Mouse (Mus musculus) forebrain, embryonic 11.5 days (tissue): ENCODE measurements around the gene Olfr65. TPM values are rescaled to one million over a fixed set of nuclear protein-coding genes. Genes with fewer than 3 reads are reported as not detected.

Source experiments
- ATAC-seq: fragments of 200-750 bp; cut with Nextera tagmentation; replicated peaks from 2 replicates; pipeline ENCODE4 v1.8.0; 2017; ENCODE audit warnings: moderate TSS enrichment; ENCODE audit not compliant: low FRiP score
- DNase-seq: peaks from one replicate; pipeline ENCODE4 v3.0.0-alpha.2; 2017; ENCODE audit warnings: low spot score
- H3K27ac ChIP-seq: fragments of 300-500 bp; sonication (generic); 2 replicates; pipeline ENCODE4 v1.5.1; 2014; ENCODE audit warnings: low read depth, low read length
- H3K27me3 ChIP-seq: fragments of 300-500 bp; sonication (generic); 2 replicates; pipeline ENCODE4 v1.6.1; 2014; ENCODE audit warnings: mild to moderate bottlenecking, low read length, mixed read lengths; ENCODE audit not compliant: control insufficient read depth, insufficient read depth
- H3K36me3 ChIP-seq: fragments of 300-500 bp; sonication (generic); 2 replicates; pipeline ENCODE4 v1.6.1; 2014; ENCODE audit warnings: mild to moderate bottlenecking, low read length, moderate library complexity, mixed read lengths; ENCODE audit not compliant: control insufficient read depth, insufficient read depth
- H3K4me1 ChIP-seq: fragments of 300-500 bp; sonication (generic); replicated peaks from 2 replicates; pipeline ENCODE4 v1.6.1; 2014; ENCODE audit warnings: low read length, mixed read lengths; ENCODE audit not compliant: control insufficient read depth, insufficient read depth
- H3K4me2 ChIP-seq: fragments of 300-500 bp; sonication (generic); 2 replicates; pipeline ENCODE4 v1.6.1; 2014; ENCODE audit warnings: low read depth, mild to moderate bottlenecking, low read length, moderate library complexity, mixed read lengths; ENCODE audit not compliant: severe bottlenecking
- H3K4me3 ChIP-seq: fragments of 300-500 bp; sonication (generic); 2 replicates; pipeline ENCODE4 v1.5.1; 2014; ENCODE audit warnings: low read depth, low read length
- H3K9ac ChIP-seq: fragments of 300-500 bp; sonication (generic); 2 replicates; pipeline ENCODE4 v1.6.1; 2014; ENCODE audit warnings: low read length
- H3K9me3 ChIP-seq: fragments of 300-500 bp; sonication (generic); 2 replicates; pipeline ENCODE4 v1.6.1; 2016; ENCODE audit warnings: low read length, mixed read lengths; ENCODE audit not compliant: control insufficient read depth
- polyA plus RNA-seq: library from polyadenylated mRNA; unstranded; fragments of >200 nt; fragmentation: Nextera tagmentation; extraction: Ambion mirVana; gene quantifications from 2 replicates; pipeline ENCODE4 v1.2.1, GENCODE M21; 2014

Gene Olfr65
- polyA plus RNA-seq, 1 experiment from 2014 or later: not detected

GRCm38 (mm10) chr7:103944137-103944536 lies 40.9 kb downstream of the Olfr65 start, which contains the start of gene Olfr633:
Olfr633 (plus strand) TSS chr7:103944437.
- no peaks in the 10 kb centered on the region for H3K27me3 ChIP-seq
- H3K4me1 ChIP-seq: no peaks in the 10 kb centered on the region
- no peak within 1 kb of the TSS for H3K4me3 ChIP-seq
- no peak within 1 kb of the TSS for H3K4me2 ChIP-seq
- no peaks in the 10 kb centered on the region for H3K9me3 ChIP-seq
- H3K36me3 ChIP-seq: no peaks in the 10 kb centered on the region
- H3K27ac ChIP-seq: no peak within 1 kb of the TSS
- DNase-seq (no peak), ATAC-seq (no peak)
- no peak within 1 kb of the TSS for H3K9ac ChIP-seq

Other genes starting within 250 kb of the Olfr65 start
- gene Olfr623, start 239.8 kb upstream of the Olfr65 start, polyA plus RNA-seq: not detected in 2 replicates
- gene Olfr624, start 232.3 kb upstream of the Olfr65 start, polyA plus RNA-seq: not detected in 2 replicates
- not detected in 2 replicates for gene Olfr625-ps1, start 220.8 kb upstream of the Olfr65 start, polyA plus RNA-seq
- gene Olfr243, start 188.8 kb upstream of the Olfr65 start, polyA plus RNA-seq: not detected in 2 replicates
- gene Olfr628, start 173.1 kb upstream of the Olfr65 start, polyA plus RNA-seq: not detected in 2 replicates
- gene Olfr629, start 158.5 kb upstream of the Olfr65 start, polyA plus RNA-seq: not detected in 2 replicates
- gene Olfr630, start 146.2 kb upstream of the Olfr65 start, polyA plus RNA-seq: not detected in 2 replicates
- gene Olfr69, start 131.9 kb upstream of the Olfr65 start, polyA plus RNA-seq: not detected in 2 replicates
- gene Olfr68, start 123.8 kb upstream of the Olfr65 start, polyA plus RNA-seq: not detected in 2 replicates
- not detected in 2 replicates for gene Olfr67, start 111.7 kb upstream of the Olfr65 start, polyA plus RNA-seq
- 770 and 789 TPM in 2 replicates for gene Hbb-bt, start 89.5 kb upstream of the Olfr65 start, polyA plus RNA-seq
- gene Hbb-bs, start 75.4 kb upstream of the Olfr65 start, polyA plus RNA-seq: 254 and 256 TPM in 2 replicates
- not detected in 2 replicates for gene Hbb-bh2, start 63.0 kb upstream of the Olfr65 start, polyA plus RNA-seq
- gene Hbb-bh1, start 60.3 kb upstream of the Olfr65 start, polyA plus RNA-seq: 2,356 and 2,804 TPM in 2 replicates
- gene Hbb-y, start 50.3 kb upstream of the Olfr65 start, polyA plus RNA-seq: 10,747 and 11,615 TPM in 2 replicates
- not detected in 2 replicates for gene Olfr66, start 17.2 kb upstream of the Olfr65 start, polyA plus RNA-seq
- gene Olfr64, start 9.0 kb upstream of the Olfr65 start, polyA plus RNA-seq: not detected in 2 replicates
- gene Olfr631, start 25.3 kb downstream of the Olfr65 start, polyA plus RNA-seq: not detected in 2 replicates
- 0.12 TPM in 1 of 2 replicates, not detected in the other for gene Olfr632, start 30.9 kb downstream of the Olfr65 start, polyA plus RNA-seq
- not detected in 2 replicates for gene Olfr633, start 41.0 kb downstream of the Olfr65 start, polyA plus RNA-seq
- 0.03 TPM in 1 of 2 replicates, not detected in the other for gene Olfr635, start 67.7 kb downstream of the Olfr65 start, polyA plus RNA-seq
- not detected in 2 replicates for gene Olfr638, start 95.3 kb downstream of the Olfr65 start, polyA plus RNA-seq
- gene Olfr639, start 113.8 kb downstream of the Olfr65 start, polyA plus RNA-seq: 0.04 TPM in 2 replicates
- gene Olfr640, start 122.1 kb downstream of the Olfr65 start, polyA plus RNA-seq: not detected in 2 replicates
- gene Olfr641, start 132.0 kb downstream of the Olfr65 start, polyA plus RNA-seq: not detected in 2 replicates
- gene Olfr642, start 149.2 kb downstream of the Olfr65 start, polyA plus RNA-seq: not detected in 2 replicates
- not detected in 2 replicates for gene 4930516K23Rik, start 158.0 kb downstream of the Olfr65 start, polyA plus RNA-seq
- not detected in 2 replicates for gene Olfr644, start 168.4 kb downstream of the Olfr65 start, polyA plus RNA-seq
- gene Olfr645, start 182.0 kb downstream of the Olfr65 start, polyA plus RNA-seq: not detected in 2 replicates
- not detected in 2 replicates for gene Olfr646, start 201.4 kb downstream of the Olfr65 start, polyA plus RNA-seq
- not detected in 2 replicates for gene Ubqln5, start 226.3 kb downstream of the Olfr65 start, polyA plus RNA-seq
- not detected in 2 replicates for gene Olfr643, start 233.9 kb downstream of the Olfr65 start, polyA plus RNA-seq
- gene Ubqln3, start 239.8 kb downstream of the Olfr65 start, polyA plus RNA-seq: not detected in 2 replicates
- not detected in 2 replicates for gene Ubqlnl, start 247.1 kb downstream of the Olfr65 start, polyA plus RNA-seq